Mouse (Mus musculus) hindbrain, embryonic 10.5 days (tissue): ENCODE results near the gene Gsap. TPM values are rescaled to one million over a fixed set of nuclear protein-coding genes. Genes with fewer than 3 reads are reported as not detected.

Source experiments
- DNase-seq: peaks from one replicate; pipeline ENCODE4 v3.0.0-alpha.2; 2017; ENCODE audit warnings: low spot score
- H3K27ac ChIP-seq: fragments of 300-500 bp; sonication (generic); 2 replicates; pipeline ENCODE4 v1.5.1; 2016; ENCODE audit warnings: mild to moderate bottlenecking, moderate library complexity
- H3K27me3 ChIP-seq: fragments of 300-500 bp; sonication (generic); 2 replicates; pipeline ENCODE4 v1.6.1; 2016; ENCODE audit warnings: mild to moderate bottlenecking; ENCODE audit not compliant: poor library complexity, insufficient read depth, severe bottlenecking
- H3K36me3 ChIP-seq: fragments of 300-500 bp; sonication (generic); 2 replicates; pipeline ENCODE4 v1.6.1; 2016; ENCODE audit warnings: mild to moderate bottlenecking, moderate library complexity
- H3K4me1 ChIP-seq: fragments of 300-500 bp; sonication (generic); replicated peaks from 2 replicates; pipeline ENCODE4 v1.6.1; 2016; ENCODE audit warnings: mild to moderate bottlenecking
- H3K4me3 ChIP-seq: fragments of 300-500 bp; sonication (generic); 2 replicates; pipeline ENCODE4 v1.5.1; 2016; ENCODE audit warnings: mild to moderate bottlenecking, moderate library complexity
- H3K9me3 ChIP-seq: fragments of 300-500 bp; sonication (generic); 2 replicates; pipeline ENCODE4 v1.6.1; 2016; ENCODE audit warnings: mild to moderate bottlenecking, moderate library complexity
- WGBS: fragments of 180-500 bp; shearing (Covaris S2); methylation state at CpG from one replicate; pipeline ENCODE4 v1.1.7; 2016; 5-methylcytosine and 5-hydroxymethylcytosine counted together
- polyA plus RNA-seq: library from polyadenylated mRNA; unstranded; fragments of >200 nt; fragmentation: Nextera tagmentation; extraction: Ambion mirVana; gene quantifications from 2 replicates; pipeline ENCODE4 v1.2.1, GENCODE M21; 2016

Gene Gsap
- polyA plus RNA-seq, 1 experiment from 2014 or later: 1.8 TPM

- H3K9me3 ChIP-seq: peaks cover 20% of the 10 kb centered on the region
- 81% methylated on average over 1 of the region's 1 CpGs for WGBS
Observed at GRCm38 (mm10) chr5:21189036-21189435, 3.0 kb downstream of the Gsap start.

DNA sequence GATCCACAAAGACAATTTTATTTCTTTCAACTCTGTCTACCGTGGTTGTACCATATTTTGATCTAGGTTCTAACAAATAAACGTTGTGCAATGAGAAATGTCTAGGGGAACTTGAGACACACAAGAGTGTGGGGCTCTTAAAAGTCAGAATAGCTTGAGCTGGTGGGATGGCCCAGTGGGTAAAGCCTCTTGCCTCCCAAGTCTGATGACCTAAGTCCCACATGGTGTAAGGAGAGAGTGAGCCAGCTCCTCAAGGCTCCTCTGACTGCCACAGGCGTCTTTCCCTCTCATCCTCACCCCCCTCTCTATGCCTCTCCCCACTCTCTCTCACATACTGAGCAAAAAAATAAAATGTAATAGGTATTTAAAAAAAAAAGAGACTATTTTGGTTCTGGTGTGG, 3.4 kb downstream of the Gsap start:
- H3K4me1 ChIP-seq: peaks cover 12% of the 10 kb centered on the region
- H3K36me3 ChIP-seq: no peaks in the 10 kb centered on the region
- H3K27ac ChIP-seq: no peak overlapping the region
- peaks cover 16% of the 10 kb centered on the region; the same call in 1 of the 2 replicates for H3K27me3 ChIP-seq
- WGBS: 82% methylated on average over 3 of the region's 3 CpGs
- no peak for DNase-seq
- H3K4me3 ChIP-seq: no peak overlapping the region
- peaks cover 20% of the 10 kb centered on the region for H3K9me3 ChIP-seq

More at GRCm38 (mm10) chr5:21189036-21189435, 3.0 kb downstream of the Gsap start:
- Histone ChIP-seq H3K27ac (no peak overlapping the region), H3K4me1 (peaks cover 12% of the 10 kb centered on the region), H3K36me3 (no peaks in the 10 kb centered on the region), H3K4me3 (no peak overlapping the region), H3K27me3 (peaks cover 16% of the 10 kb centered on the region; the same call in 1 of the 2 replicates)
- DNase-seq: no peak

GRCm38 (mm10) chr5:21203504-21203903, 17.4 kb downstream of the Gsap start:
- DNase-seq: no peak

GRCm38 (mm10) chr5:21204157-21204556, 18.1 kb downstream of the Gsap start:
- Histone ChIP-seq H3K36me3 (no peaks in the 10 kb centered on the region), H3K27ac (no peak overlapping the region), H3K4me3 (no peak overlapping the region), H3K9me3 (no peaks in the 10 kb centered on the region), H3K4me1 (no peaks in the 10 kb centered on the region), H3K27me3 (no peaks in the 10 kb centered on the region)
- DNase-seq: no peak
- WGBS: 84% methylated on average over 3 of the region's 3 CpGs

More at GRCm38 (mm10) chr5:21203504-21203903, 17.4 kb downstream of the Gsap start:
- H3K27me3 ChIP-seq: no peaks in the 10 kb centered on the region
- no peaks in the 10 kb centered on the region for H3K9me3 ChIP-seq
- no peak overlapping the region for H3K27ac ChIP-seq
- WGBS: 88% methylated on average over 1 of the region's 1 CpGs
- no peaks in the 10 kb centered on the region for H3K36me3 ChIP-seq
- no peak overlapping the region for H3K4me3 ChIP-seq
- H3K4me1 ChIP-seq: no peaks in the 10 kb centered on the region

DNA sequence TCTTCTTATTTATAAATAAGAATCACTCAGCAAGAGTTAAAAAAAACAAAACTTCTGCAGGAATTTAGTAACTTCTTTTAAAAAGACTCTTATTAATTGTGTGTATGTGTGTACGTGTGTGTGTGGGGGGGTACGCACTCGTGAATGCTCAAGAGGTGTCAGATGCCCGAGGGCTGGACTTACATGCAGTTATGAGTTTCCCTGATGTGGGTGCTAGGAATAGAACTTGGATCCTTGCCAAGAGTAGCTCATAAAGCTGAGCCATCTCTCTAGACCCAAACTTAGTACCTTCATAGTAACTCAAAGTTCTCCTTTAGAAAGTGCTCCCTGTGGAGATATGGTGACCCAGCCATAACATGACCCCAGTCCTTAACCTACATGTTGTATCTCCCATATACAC, 20.0 kb downstream of the Gsap start:
- H3K27ac ChIP-seq: no peak overlapping the region
- H3K27me3 ChIP-seq: no peaks in the 10 kb centered on the region
- 88% methylated on average over 4 of the region's 4 CpGs for WGBS
- no peak for DNase-seq
- no peak overlapping the region for H3K4me3 ChIP-seq
- no peaks in the 10 kb centered on the region for H3K4me1 ChIP-seq
- H3K9me3 ChIP-seq: no peaks in the 10 kb centered on the region
- no peaks in the 10 kb centered on the region for H3K36me3 ChIP-seq

- H3K36me3 ChIP-seq: no peaks in the 10 kb centered on the region
- WGBS: 80% methylated on average over 1 of the region's 1 CpGs
- no peak for DNase-seq
- no peaks in the 10 kb centered on the region for H3K27me3 ChIP-seq
- no peak overlapping the region for H3K27ac ChIP-seq
- H3K4me1 ChIP-seq: no peaks in the 10 kb centered on the region
- no peak overlapping the region for H3K4me3 ChIP-seq
- H3K9me3 ChIP-seq: no peaks in the 10 kb centered on the region
Observed at GRCm38 (mm10) chr5:21211406-21211805, 25.4 kb downstream of the Gsap start.

GRCm38 (mm10) chr5:21212933-21213332, 26.9 kb downstream of the Gsap start:
- Histone ChIP-seq H3K27me3 (no peaks in the 10 kb centered on the region), H3K9me3 (no peaks in the 10 kb centered on the region), H3K27ac (no peak overlapping the region), H3K4me1 (no peaks in the 10 kb centered on the region), H3K36me3 (no peaks in the 10 kb centered on the region), H3K4me3 (no peak overlapping the region)
- WGBS: 84% methylated on average over 3 of the region's 3 CpGs
- DNase-seq: no peak

- H3K27me3 ChIP-seq: no peaks in the 10 kb centered on the region
- DNase-seq: no peak
- H3K4me3 ChIP-seq: no peak overlapping the region
- WGBS: 86% methylated on average over 5 of the region's 5 CpGs
- no peaks in the 10 kb centered on the region for H3K4me1 ChIP-seq
- no peaks in the 10 kb centered on the region for H3K36me3 ChIP-seq
- no peak overlapping the region for H3K27ac ChIP-seq
- no peaks in the 10 kb centered on the region for H3K9me3 ChIP-seq
Observed at GRCm38 (mm10) chr5:21213801-21214200, 27.7 kb downstream of the Gsap start.

DNA sequence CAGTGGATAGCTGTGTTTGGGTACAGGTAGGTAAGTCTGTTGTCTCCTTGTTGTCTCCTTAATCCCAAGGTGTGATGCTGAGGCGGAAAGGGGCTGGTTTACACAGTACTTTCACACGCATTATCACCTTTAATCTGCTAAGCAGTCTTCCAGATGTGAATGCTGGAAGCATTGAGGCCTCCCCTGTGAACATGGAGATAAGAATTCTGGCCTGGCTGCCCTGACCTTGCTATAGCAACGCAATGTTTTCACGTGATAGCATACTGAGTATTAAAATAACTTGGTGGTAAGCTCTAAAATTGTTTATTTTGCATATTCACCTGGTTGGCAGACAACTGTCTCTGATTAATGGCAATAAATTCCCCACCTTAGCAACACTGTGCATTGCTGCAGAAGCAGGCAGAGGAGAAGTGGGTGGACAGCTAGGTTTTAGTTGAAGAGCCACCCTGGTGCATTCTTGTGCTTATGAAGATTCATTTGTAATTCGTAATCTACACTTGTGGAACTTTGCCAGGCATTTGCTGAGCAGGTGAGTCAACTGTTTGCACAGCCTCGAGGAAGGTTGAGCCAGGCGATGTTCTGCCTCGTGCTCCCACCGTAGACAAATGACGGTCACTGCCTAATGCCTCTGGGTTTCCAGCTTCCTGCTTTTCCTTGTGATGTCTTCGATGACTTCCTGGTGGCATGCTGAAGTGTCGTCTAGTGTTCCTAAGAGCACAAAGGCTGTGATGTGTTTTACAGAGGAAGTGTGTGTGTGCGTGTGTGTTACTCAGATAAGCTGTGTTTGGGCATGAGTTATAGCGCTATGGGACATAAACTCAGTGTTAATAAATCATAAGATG, 31.6 kb downstream of the Gsap start:
- Histone ChIP-seq H3K4me3 (no peak overlapping the region), H3K4me1 (no peaks in the 10 kb centered on the region), H3K27ac (no peak overlapping the region), H3K9me3 (no peaks in the 10 kb centered on the region), H3K36me3 (no peaks in the 10 kb centered on the region), H3K27me3 (no peaks in the 10 kb centered on the region)
- no peak for DNase-seq
- WGBS: 88% methylated on average over 14 of the region's 14 CpGs

DNA sequence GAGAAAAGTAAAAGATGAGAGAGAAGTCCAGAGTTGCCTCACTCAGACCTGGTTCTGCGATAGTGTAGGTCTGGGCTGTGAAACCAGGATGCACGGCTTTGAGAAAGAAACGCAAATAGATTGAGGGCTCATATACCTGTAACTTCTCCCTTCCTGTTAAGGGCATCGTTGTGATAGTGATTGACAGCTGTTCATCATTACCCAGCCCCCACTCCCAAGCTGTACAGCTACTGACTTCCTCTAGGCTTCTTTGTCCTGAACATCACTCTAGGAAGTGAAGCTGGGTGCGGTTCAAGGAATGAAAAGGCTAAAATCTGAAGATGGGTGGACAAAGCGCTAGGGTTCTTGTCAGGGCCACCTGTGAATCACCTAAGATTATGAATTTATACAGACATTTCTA, 46.8 kb downstream of the Gsap start:
- H3K27me3 ChIP-seq: no peaks in the 10 kb centered on the region
- H3K27ac ChIP-seq: no peak overlapping the region
- H3K4me3 ChIP-seq: no peak overlapping the region
- H3K9me3 ChIP-seq: 0 out of 2 replicates have a peak, but pooled peaks cover 7% of the 10 kb centered on the region
- DNase-seq: no peak
- 90% methylated on average over 6 of the region's 6 CpGs for WGBS
- H3K4me1 ChIP-seq: no peaks in the 10 kb centered on the region
- H3K36me3 ChIP-seq: no peaks in the 10 kb centered on the region

DNA sequence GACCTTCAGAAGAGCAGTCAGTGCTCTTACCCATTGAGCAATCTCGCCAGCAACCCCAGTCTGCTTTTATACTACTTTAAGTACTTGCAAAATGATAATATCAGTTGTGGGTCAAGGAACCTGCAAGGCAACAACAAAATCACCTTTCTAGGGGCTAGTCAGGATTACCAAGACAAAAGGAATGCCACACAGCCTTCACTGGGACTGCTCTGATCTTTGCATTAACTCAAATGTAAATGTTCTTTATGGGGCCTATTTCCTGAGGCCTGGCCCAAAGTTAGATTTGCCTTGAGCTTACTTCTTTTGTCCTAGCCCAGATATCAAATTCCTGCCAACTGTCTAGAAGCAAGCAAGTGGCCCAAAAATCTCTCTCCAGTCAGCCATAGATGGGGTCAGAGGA, 58.5 kb downstream of the Gsap start:
- DNase-seq: no peak
- 93% methylated on average over 1 of the region's 1 CpGs for WGBS
- H3K9me3 ChIP-seq: 0 out of 2 replicates have a peak, but pooled peaks cover 6% of the 10 kb centered on the region

DNA sequence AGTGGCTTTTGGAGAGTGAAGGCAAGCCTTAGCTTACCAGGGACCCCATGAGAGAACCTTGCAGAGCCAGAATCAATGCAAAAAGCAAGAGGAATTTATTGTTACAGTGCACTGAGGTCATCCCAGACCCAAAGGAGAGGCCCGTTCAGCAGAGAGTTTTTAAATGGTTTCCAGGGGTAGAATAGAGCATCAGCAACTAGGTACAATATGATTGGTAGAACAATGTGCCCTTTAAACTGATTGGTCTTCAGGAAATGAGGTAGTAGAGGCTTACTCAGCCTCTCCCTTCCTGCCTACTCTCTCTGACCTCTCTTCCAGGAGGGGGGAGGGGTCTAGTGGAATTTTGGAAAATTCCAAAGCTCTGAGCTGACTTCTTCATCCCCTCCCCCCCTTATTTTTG, 59.2 kb downstream of the Gsap start:
- Histone ChIP-seq H3K36me3 (no peaks in the 10 kb centered on the region), H3K27ac (no peak overlapping the region), H3K4me1 (no peaks in the 10 kb centered on the region), H3K9me3 (0 out of 2 replicates have a peak, but pooled peaks cover 6% of the 10 kb centered on the region), H3K27me3 (no peaks in the 10 kb centered on the region), H3K4me3 (no peak overlapping the region)
- WGBS: 70% methylated on average over 1 of the region's 1 CpGs
- no peak for DNase-seq

More for the DNA sequence above, 58.5 kb downstream of the Gsap start:
- no peaks in the 10 kb centered on the region for H3K27me3 ChIP-seq
- H3K36me3 ChIP-seq: no peaks in the 10 kb centered on the region
- no peak overlapping the region for H3K27ac ChIP-seq
- H3K4me3 ChIP-seq: no peak overlapping the region
- H3K4me1 ChIP-seq: no peaks in the 10 kb centered on the region

GRCm38 (mm10) chr5:21246794-21247193, 60.7 kb downstream of the Gsap start:
- Histone ChIP-seq H3K4me1 (no peaks in the 10 kb centered on the region), H3K4me3 (no peak overlapping the region), H3K36me3 (no peaks in the 10 kb centered on the region), H3K27ac (no peak overlapping the region), H3K27me3 (no peaks in the 10 kb centered on the region), H3K9me3 (0 out of 2 replicates have a peak, but pooled peaks cover 6% of the 10 kb centered on the region)
- WGBS: 78% methylated on average over 6 of the region's 6 CpGs
- DNase-seq: no peak
